Mouse (Mus musculus) liver, embryonic 16.5 days (tissue): ENCODE results near the gene Gpt2. TPM values are rescaled to one million over a fixed set of nuclear protein-coding genes. Genes with fewer than 3 reads are reported as not detected.

Experiments
- ATAC-seq: fragments of 200-750 bp; cut with Nextera tagmentation; 2 replicates; pipeline ENCODE4 v1.8.0; 2017; ENCODE audit warnings: low read depth, mild to moderate bottlenecking, moderate number of reproducible peaks, moderate library complexity
- H3K27ac ChIP-seq: fragments of 300-500 bp; sonication (generic); 2 replicates; pipeline ENCODE4 v1.5.1; 2014; ENCODE audit warnings: mild to moderate bottlenecking, low read length
- H3K27me3 ChIP-seq: fragments of 300-500 bp; sonication (generic); 2 replicates; pipeline ENCODE4 v1.6.1; 2014; ENCODE audit warnings: low read depth, low read length, mixed read lengths; ENCODE audit not compliant: control insufficient read depth, insufficient read depth
- H3K36me3 ChIP-seq: fragments of 300-500 bp; sonication (generic); 2 replicates; pipeline ENCODE4 v1.6.1; 2014; ENCODE audit warnings: mild to moderate bottlenecking; ENCODE audit not compliant: control insufficient read depth, insufficient read depth
- H3K4me1 ChIP-seq: fragments of 300-500 bp; sonication (generic); 2 replicates; pipeline ENCODE4 v1.6.1; 2014; ENCODE audit warnings: low read depth, low read length, mixed read lengths; ENCODE audit not compliant: control insufficient read depth
- H3K4me2 ChIP-seq: fragments of 300-500 bp; sonication (generic); 2 replicates; pipeline ENCODE4 v1.6.1; 2014; ENCODE audit warnings: low read depth, low read length, mixed read lengths
- H3K4me3 ChIP-seq: fragments of 300-500 bp; sonication (generic); 2 replicates; pipeline ENCODE4 v1.5.1; 2014; ENCODE audit warnings: low read depth, mild to moderate bottlenecking, low read length
- H3K9ac ChIP-seq: fragments of 300-500 bp; sonication (generic); 2 replicates; pipeline ENCODE4 v1.6.1; 2014; ENCODE audit warnings: low read depth, low read length
- H3K9me3 ChIP-seq: fragments of 300-500 bp; sonication (generic); replicated peaks from 2 replicates; pipeline ENCODE4 v1.6.1; 2016; ENCODE audit warnings: low read length; ENCODE audit not compliant: control insufficient read depth
- WGBS: fragments of 180-500 bp; shearing (Covaris S2); extraction: QIAGEN DNeasy Blood & Tissue Kit; methylation state at CpG from one replicate; pipeline ENCODE4 v1.1.7; 2014; ENCODE audit not compliant: insufficient replicate concordance; 5-methylcytosine and 5-hydroxymethylcytosine counted together
- polyA plus RNA-seq: library from polyadenylated mRNA; unstranded; fragments of >200 nt; fragmentation: Nextera tagmentation; extraction: Ambion mirVana; gene quantifications from 2 replicates; pipeline ENCODE4 v1.2.1, GENCODE M21; 2015

Gene Gpt2
- polyA plus RNA-seq, 1 experiment from 2014 or later, result 27.1 TPM

- Histone ChIP-seq H3K4me3 (no peak overlapping the region), H3K9ac (no peak overlapping the region), H3K27ac (no peak overlapping the region), H3K36me3 (no peaks in the 10 kb centered on the region), H3K4me2 (no peak overlapping the region), H3K9me3 (no peaks in the 10 kb centered on the region), H3K27me3 (no peaks in the 10 kb centered on the region), H3K4me1 (no peaks in the 10 kb centered on the region)
- 77% methylated on average over 8 of the region's 8 CpGs for WGBS
- ATAC-seq, result no peak
These were observed 29.0 kb downstream of the Gpt2 start for GRCm38 (mm10) chr8:85521332-85521731.

GRCm38 (mm10) chr8:85524086-85524485, 31.7 kb downstream of the Gpt2 start:
- Histone ChIP-seq H3K4me3 (no peak overlapping the region), H3K9me3 (no peaks in the 10 kb centered on the region), H3K4me1 (no peaks in the 10 kb centered on the region; the same call in 1 of the 2 replicates), H3K9ac (no peak overlapping the region), H3K27ac (no peak overlapping the region), H3K27me3 (no peaks in the 10 kb centered on the region), H3K36me3 (no peaks in the 10 kb centered on the region), H3K4me2 (no peak overlapping the region)
- 78% methylated on average over 7 of the region's 7 CpGs for WGBS
- ATAC-seq, result no peak

GRCm38 (mm10) chr8:85526105-85526504, 33.7 kb downstream of the Gpt2 start:
- no peak for ATAC-seq

GRCm38 (mm10) chr8:85528959-85529358, 36.6 kb downstream of the Gpt2 start:
- no peak overlapping the region for H3K4me3 ChIP-seq
- H3K36me3 ChIP-seq, result no peaks in the 10 kb centered on the region
- no peak overlapping the region for H3K27ac ChIP-seq
- H3K27me3 ChIP-seq, result no peaks in the 10 kb centered on the region
- ATAC-seq, result peak; percentile 52; the same call in 1 of the 2 replicates
- no peak overlapping the region for H3K9ac ChIP-seq
- peaks cover 11% of the 10 kb centered on the region for H3K4me1 ChIP-seq
- H3K4me2 ChIP-seq, result no peak overlapping the region
- 52% methylated on average over 3 of the region's 3 CpGs for WGBS
- no peaks in the 10 kb centered on the region for H3K9me3 ChIP-seq

More at GRCm38 (mm10) chr8:85526105-85526504, 33.7 kb downstream of the Gpt2 start:
- H3K9me3 ChIP-seq, result no peaks in the 10 kb centered on the region
- H3K27me3 ChIP-seq, result no peaks in the 10 kb centered on the region
- H3K4me3 ChIP-seq, result no peak overlapping the region
- H3K4me2 ChIP-seq, result no peak overlapping the region
- no peaks in the 10 kb centered on the region; the same call in 1 of the 2 replicates for H3K4me1 ChIP-seq
- no peak overlapping the region for H3K27ac ChIP-seq
- WGBS, result 18% methylated on average over 6 of the region's 6 CpGs
- H3K36me3 ChIP-seq, result no peaks in the 10 kb centered on the region
- H3K9ac ChIP-seq, result no peak overlapping the region

- H3K27ac ChIP-seq, result no peak overlapping the region
- H3K4me2 ChIP-seq, result no peak overlapping the region
- H3K4me1 ChIP-seq, result peaks cover 11% of the 10 kb centered on the region
- no peaks in the 10 kb centered on the region for H3K36me3 ChIP-seq
- H3K4me3 ChIP-seq, result no peak overlapping the region
- H3K27me3 ChIP-seq, result no peaks in the 10 kb centered on the region
- no peaks in the 10 kb centered on the region for H3K9me3 ChIP-seq
- peak; percentile 41 for ATAC-seq
- WGBS, result 50% methylated on average over 1 of the region's 1 CpGs
- H3K9ac ChIP-seq, result no peak overlapping the region
These were observed 38.3 kb downstream of the Gpt2 start for GRCm38 (mm10) chr8:85530717-85531116.

- H3K9me3 ChIP-seq, result no peaks in the 10 kb centered on the region
- H3K4me2 ChIP-seq, result no peak overlapping the region
- H3K27me3 ChIP-seq, result no peaks in the 10 kb centered on the region
- WGBS, result 23% methylated on average over 3 of the region's 3 CpGs
- ATAC-seq, result no peak
- no peak overlapping the region for H3K9ac ChIP-seq
- H3K4me1 ChIP-seq, result peaks cover 11% of the 10 kb centered on the region
- H3K27ac ChIP-seq, result no peak overlapping the region
- H3K36me3 ChIP-seq, result peaks cover 6% of the 10 kb centered on the region
- H3K4me3 ChIP-seq, result no peak overlapping the region
These were observed 39.1 kb downstream of the Gpt2 start for GRCm38 (mm10) chr8:85531471-85531870.

GRCm38 (mm10) chr8:85532843-85533242, 40.5 kb downstream of the Gpt2 start:
- no peak overlapping the region for H3K4me2 ChIP-seq
- H3K27ac ChIP-seq, result 0 out of 2 replicates have a peak overlapping the region, but pooled peaks have one; percentile 4
- WGBS, result 66% methylated on average over 4 of the region's 4 CpGs
- no peak for ATAC-seq
- H3K4me1 ChIP-seq, result peaks cover 11% of the 10 kb centered on the region
- no peak overlapping the region for H3K9ac ChIP-seq
- H3K27me3 ChIP-seq, result no peaks in the 10 kb centered on the region
- no peaks in the 10 kb centered on the region for H3K9me3 ChIP-seq
- H3K36me3 ChIP-seq, result peaks cover 11% of the 10 kb centered on the region
- no peak overlapping the region for H3K4me3 ChIP-seq

GRCm38 (mm10) chr8:85533434-85533833, 41.1 kb downstream of the Gpt2 start:
- ATAC-seq, result 0 out of 2 replicates have a peak, but pooled peaks have one; percentile 25

GRCm38 (mm10) chr8:85534163-85534562, 41.8 kb downstream of the Gpt2 start:
- Histone ChIP-seq H3K4me3 (no peak overlapping the region), H3K27ac (no peak overlapping the region), H3K4me2 (no peak overlapping the region), H3K36me3 (peaks cover 24% of the 10 kb centered on the region), H3K9ac (no peak overlapping the region), H3K27me3 (no peaks in the 10 kb centered on the region), H3K4me1 (peaks cover 11% of the 10 kb centered on the region), H3K9me3 (no peaks in the 10 kb centered on the region)
- no peak for ATAC-seq
- WGBS, result 75% methylated on average over 1 of the region's 1 CpGs

More at GRCm38 (mm10) chr8:85533434-85533833, 41.1 kb downstream of the Gpt2 start:
- Histone ChIP-seq H3K27ac (peak overlapping the region; percentile 4; the same call in 1 of the 2 replicates), H3K9me3 (no peaks in the 10 kb centered on the region), H3K27me3 (no peaks in the 10 kb centered on the region), H3K9ac (no peak overlapping the region), H3K36me3 (peaks cover 17% of the 10 kb centered on the region), H3K4me1 (peaks cover 11% of the 10 kb centered on the region), H3K4me3 (no peak overlapping the region), H3K4me2 (no peak overlapping the region)
- WGBS, result 61% methylated on average over 2 of the region's 2 CpGs
